Mouse (Mus musculus) gastrocnemius, adult 18-20 months (tissue): Measurements from ENCODE around the gene Gm11115. TPM values are rescaled to one million over a fixed set of nuclear protein-coding genes. Genes with fewer than 3 reads are reported as not detected.

Source experiments
- DNase-seq: peaks from one replicate; pipeline ENCODE4 v3.0.0; 2021; ENCODE audit warnings: low spot score
- long read RNA-seq, 2 experiments: library from polyadenylated mRNA; stranded (forward); transcript quantifications; one replicate each; pipeline ENCODE4 v2.0.0; 2021
- total RNA-seq, 2 experiments: library from RNA; stranded (reverse); gene quantifications; 2 replicates each; pipeline ENCODE4 v1.2.3; 2021

Gm11115 gene
- not detected for total RNA-seq
- long read RNA-seq, experiment 1: 0 reads
- long read RNA-seq, experiment 2: 0 reads

DNA sequence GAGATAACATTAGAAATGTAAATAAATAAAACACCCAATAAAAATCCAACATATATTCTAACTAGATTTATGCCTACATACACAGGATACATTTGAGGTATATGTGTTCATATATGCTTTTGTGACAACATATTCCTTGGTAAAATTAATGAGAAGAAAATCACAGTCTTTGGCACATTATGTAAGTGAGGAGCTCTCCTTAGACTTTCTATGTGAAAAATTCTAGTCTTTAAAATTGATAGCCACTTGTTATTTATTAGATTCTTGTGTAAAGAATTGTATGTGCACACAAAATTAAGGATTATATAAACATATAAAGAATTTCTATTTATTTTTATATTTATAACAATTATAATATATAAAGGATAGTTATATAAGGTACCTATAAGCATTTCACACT is at the start of gene Gm11115:
TSS of gene Gm11115 (minus strand) at position 101 of the 400 bp plus-strand sequence.
- DNase-seq: no peak

DNA sequence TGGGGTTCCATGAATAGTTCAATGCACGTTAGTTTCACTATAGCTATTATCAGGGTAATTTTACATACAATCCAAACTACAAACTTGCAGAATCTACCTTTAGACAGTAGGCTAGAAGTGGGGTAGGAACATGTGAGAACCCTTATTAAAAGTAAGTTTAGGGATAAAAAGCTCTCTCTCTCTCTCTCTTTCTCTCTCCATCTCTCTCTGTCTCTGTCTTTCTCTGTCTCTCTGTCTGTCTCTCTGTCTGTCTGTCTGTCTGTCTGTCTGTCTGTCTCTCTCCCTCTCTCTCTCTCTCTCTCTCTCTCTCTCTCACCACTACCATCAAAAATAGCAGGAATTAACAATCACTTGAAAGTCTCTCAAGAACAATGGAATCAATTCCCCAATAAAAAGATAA is 42.5 kb downstream of the Gm11115 start, which contains the start of gene Gm11116:
TSS of gene Gm11116 (minus strand) at position 101 of the 400 bp plus-strand sequence.
- no peak for DNase-seq

Other genes starting within 250 kb of the Gm11115 start
- gene Csn3, start 228.5 kb downstream of the Gm11115 start, total RNA-seq: not detected
- not detected for gene 2310003L06Rik, start 184.6 kb downstream of the Gm11115 start, total RNA-seq
- gene Gm28434, start 184.6 kb downstream of the Gm11115 start, total RNA-seq: not detected
- not detected for gene Cabs1, start 174.7 kb downstream of the Gm11115 start, total RNA-seq
- gene Smr3a, start 151.6 kb downstream of the Gm11115 start, total RNA-seq: not detected
- not detected for gene Smr2, start 67.5 kb downstream of the Gm11115 start, total RNA-seq
- not detected for gene Gm11116, start 42.6 kb downstream of the Gm11115 start, total RNA-seq
- gene Gm7714, start 114.8 kb upstream of the Gm11115 start, total RNA-seq: not detected
- not detected for gene Prol1, start 163.2 kb upstream of the Gm11115 start, total RNA-seq
- gene Amtn, start 222.0 kb upstream of the Gm11115 start, total RNA-seq: not detected